Mouse (Mus musculus) bone marrow macrophage, adult 2 months (primary cell): Measurements from ENCODE around the gene Gm43638.

Experiments
- CTCF ChIP-seq: IDR thresholded peaks from 2 replicates; pipeline ENCODE4 v1.5.1; 2012; ENCODE audit warnings: low read depth, mild to moderate bottlenecking, low read length, moderate library complexity
- POLR2A ChIP-seq: IDR thresholded peaks from 2 replicates; pipeline ENCODE4 v1.6.1; 2012; ENCODE audit warnings: mild to moderate bottlenecking, low read depth, low read length, borderline replicate concordance

- TF ChIP-seq POLR2A (no peak), CTCF (no peak)
These were observed 4.4 kb downstream of the Gm43638 start, which contains the start of gene Ugt2a2 for GRCm38 (mm10) chr5:87482160-87482559.
